Mouse (Mus musculus) embryonic facial prominence, embryonic 11.5 days (tissue): ENCODE measurements at regions not wholly inside any gene's neighbourhood (a gene's known extent, or its start where the extent isn't known, plus 50 kb on each side); places are given as distances from the start of the nearest gene placed in this dataset.
A peak's percentile ranks its signal among the peaks of the same experiment; 100 is the strongest.

Source experiments
- ATAC-seq: fragments of 200-750 bp; cut with Nextera tagmentation; replicated peaks from 2 replicates; pipeline ENCODE4 v1.8.0; 2017; ENCODE audit warnings: low read depth; ENCODE audit not compliant: insufficient number of reproducible peaks, low FRiP score, low TSS enrichment
- DNase-seq: peaks from one replicate; pipeline ENCODE4 v3.0.0-alpha.2; 2015; ENCODE audit warnings: low spot score
- H3K27ac ChIP-seq: fragments of 300-500 bp; sonication (generic); replicated peaks from 2 replicates; pipeline ENCODE4 v1.5.1; 2014; ENCODE audit warnings: mild to moderate bottlenecking, low read depth, low read length, control low read depth
- H3K27me3 ChIP-seq: fragments of 300-500 bp; sonication (generic); 2 replicates; pipeline ENCODE4 v1.6.1; 2014; ENCODE audit warnings: mild to moderate bottlenecking, low read length, moderate library complexity, mixed read lengths; ENCODE audit not compliant: control insufficient read depth, insufficient read depth
- H3K36me3 ChIP-seq: fragments of 300-500 bp; sonication (generic); replicated peaks from 2 replicates; pipeline ENCODE4 v1.6.1; 2014; ENCODE audit warnings: low read depth, mild to moderate bottlenecking, low read length, moderate library complexity, mixed read lengths; ENCODE audit not compliant: control insufficient read depth, insufficient read depth
- H3K4me1 ChIP-seq: fragments of 300-500 bp; sonication (generic); 2 replicates; pipeline ENCODE4 v1.6.1; 2014; ENCODE audit warnings: low read length, mixed read lengths; ENCODE audit not compliant: control insufficient read depth, insufficient read depth
- H3K4me2 ChIP-seq: fragments of 300-500 bp; sonication (generic); 2 replicates; pipeline ENCODE4 v1.6.1; 2014; ENCODE audit warnings: low read depth, mild to moderate bottlenecking, control low read depth, low read length, moderate library complexity
- H3K4me3 ChIP-seq: fragments of 300-500 bp; sonication (generic); 2 replicates; pipeline ENCODE4 v1.5.1; 2014; ENCODE audit warnings: low read depth, low read length, control low read depth
- H3K9ac ChIP-seq: fragments of 300-500 bp; sonication (generic); replicated peaks from 2 replicates; pipeline ENCODE4 v1.6.1; 2014; ENCODE audit warnings: mild to moderate bottlenecking, control low read depth, low read length
- H3K9me3 ChIP-seq: fragments of 300-500 bp; sonication (generic); replicated peaks from 2 replicates; pipeline ENCODE4 v1.6.1; 2016; ENCODE audit warnings: mild to moderate bottlenecking, low read length, inconsistent platforms, mixed read lengths; ENCODE audit not compliant: control insufficient read depth
- WGBS: fragments of 180-500 bp; shearing (Covaris S2); extraction: QIAGEN DNeasy Blood & Tissue Kit; methylation state at CpG from one replicate; pipeline ENCODE4 v1.1.7; 2014; 5-methylcytosine and 5-hydroxymethylcytosine counted together

DNA sequence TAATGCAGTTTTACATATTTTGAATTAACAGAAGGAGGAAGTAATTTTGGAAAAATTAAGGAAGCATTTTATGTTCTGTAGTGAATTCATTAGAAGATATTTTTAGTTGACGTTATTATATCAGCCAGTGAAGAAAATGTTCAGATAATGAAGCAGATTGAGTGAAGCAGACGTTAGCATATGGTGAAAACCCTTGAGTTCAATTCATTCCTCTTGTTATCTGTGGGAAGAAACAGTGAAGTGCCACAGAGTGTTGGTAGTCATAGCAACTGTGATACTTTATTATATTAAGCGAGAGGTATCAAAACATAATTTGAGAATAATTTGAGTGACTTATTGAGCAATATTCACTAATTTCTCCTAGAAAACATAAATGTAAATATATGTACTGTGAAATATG, 796.9 kb downstream of the Slitrk6 start:
- H3K4me3 ChIP-seq, result no peak overlapping the region
- no peaks in the 10 kb centered on the region for H3K27me3 ChIP-seq
- no peak for ATAC-seq
- DNase-seq, result no peak
- H3K4me2 ChIP-seq, result no peak overlapping the region
- no peaks in the 10 kb centered on the region for H3K36me3 ChIP-seq
- H3K9me3 ChIP-seq, result no peaks in the 10 kb centered on the region
- WGBS, result 85% methylated on average over 3 of the region's 3 CpGs
- no peak overlapping the region for H3K27ac ChIP-seq
- no peak overlapping the region for H3K9ac ChIP-seq
- no peaks in the 10 kb centered on the region for H3K4me1 ChIP-seq

DNA sequence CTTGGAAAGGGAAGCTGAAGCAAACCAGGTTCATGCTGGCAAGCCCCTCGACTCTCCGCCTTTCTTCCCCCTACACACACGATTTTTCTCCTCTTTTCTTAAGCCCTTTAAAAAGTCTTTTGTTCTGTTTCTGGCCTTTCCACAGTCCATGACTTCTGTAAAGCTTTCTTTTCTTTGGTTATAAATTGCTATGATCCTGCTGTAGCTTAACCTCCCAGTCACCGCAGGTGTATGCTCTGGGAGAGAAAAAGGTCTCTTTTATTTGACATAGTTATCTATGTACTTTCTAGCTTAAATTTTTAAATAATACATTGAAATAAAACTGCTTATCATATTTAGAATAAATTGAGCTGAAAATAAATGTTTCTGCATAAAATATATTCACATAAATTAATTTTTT, 813.0 kb downstream of the Slitrk6 start:
- H3K27ac ChIP-seq, result no peak overlapping the region
- no peaks in the 10 kb centered on the region for H3K36me3 ChIP-seq

GRCm38 (mm10) chr14:109941162-109941561, 813.8 kb downstream of the Slitrk6 start:
- H3K4me2 ChIP-seq, result no peak overlapping the region
- no peak overlapping the region for H3K9ac ChIP-seq
- 90% methylated on average over 1 of the region's 1 CpGs for WGBS
- no peaks in the 10 kb centered on the region for H3K36me3 ChIP-seq
- H3K27ac ChIP-seq, result no peak overlapping the region
- H3K4me1 ChIP-seq, result no peaks in the 10 kb centered on the region
- no peaks in the 10 kb centered on the region for H3K27me3 ChIP-seq
- DNase-seq (no peak), ATAC-seq (no peak)
- H3K9me3 ChIP-seq, result no peaks in the 10 kb centered on the region
- no peak overlapping the region for H3K4me3 ChIP-seq

More for the DNA sequence above, 813.0 kb downstream of the Slitrk6 start:
- WGBS, result 82% methylated on average over 4 of the region's 4 CpGs
- Histone ChIP-seq H3K9ac (no peak overlapping the region), H3K4me2 (no peak overlapping the region), H3K27me3 (no peaks in the 10 kb centered on the region), H3K9me3 (no peaks in the 10 kb centered on the region), H3K4me3 (no peak overlapping the region), H3K4me1 (no peaks in the 10 kb centered on the region)
- ATAC-seq (no peak), DNase-seq (no peak)

- DNase-seq (no peak), ATAC-seq (no peak)
- H3K36me3 ChIP-seq, result no peaks in the 10 kb centered on the region
- H3K27ac ChIP-seq, result no peak overlapping the region
- H3K4me2 ChIP-seq, result no peak overlapping the region
- 89% methylated on average over 6 of the region's 6 CpGs for WGBS
- no peaks in the 10 kb centered on the region for H3K4me1 ChIP-seq
- H3K4me3 ChIP-seq, result no peak overlapping the region
- no peak overlapping the region for H3K9ac ChIP-seq
- H3K27me3 ChIP-seq, result no peaks in the 10 kb centered on the region
- no peaks in the 10 kb centered on the region for H3K9me3 ChIP-seq
Measured at GRCm38 (mm10) chr14:109937432-109937831, 817.5 kb downstream of the Slitrk6 start.

DNA sequence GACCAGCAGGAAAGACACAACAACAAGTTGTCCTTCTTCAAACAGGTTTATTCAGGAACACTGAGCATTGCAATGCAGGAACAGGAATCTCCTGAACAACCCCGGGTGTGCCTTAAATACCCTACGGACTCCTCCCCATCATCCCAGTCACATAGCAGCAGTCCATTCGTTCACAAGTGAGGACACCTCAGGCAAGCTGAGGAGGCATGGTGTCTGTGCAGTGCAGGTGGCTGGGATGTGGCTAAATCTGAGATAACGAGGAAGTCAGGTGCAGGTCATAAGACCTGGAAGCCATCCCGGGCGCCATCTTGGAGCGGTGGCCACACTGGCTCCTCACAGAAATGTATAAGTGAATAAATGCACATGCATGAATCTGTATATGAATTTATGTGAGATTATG, 826.0 kb downstream of the Slitrk6 start:
- H3K9me3 ChIP-seq, result no peaks in the 10 kb centered on the region
- no peaks in the 10 kb centered on the region for H3K36me3 ChIP-seq
- DNase-seq (no peak), ATAC-seq (no peak)
- H3K4me3 ChIP-seq, result no peak overlapping the region
- H3K27me3 ChIP-seq, result no peaks in the 10 kb centered on the region
- 93% methylated on average over 7 of the region's 7 CpGs for WGBS
- no peak overlapping the region for H3K9ac ChIP-seq
- no peaks in the 10 kb centered on the region for H3K4me1 ChIP-seq
- no peak overlapping the region for H3K4me2 ChIP-seq
- H3K27ac ChIP-seq, result no peak overlapping the region

DNA sequence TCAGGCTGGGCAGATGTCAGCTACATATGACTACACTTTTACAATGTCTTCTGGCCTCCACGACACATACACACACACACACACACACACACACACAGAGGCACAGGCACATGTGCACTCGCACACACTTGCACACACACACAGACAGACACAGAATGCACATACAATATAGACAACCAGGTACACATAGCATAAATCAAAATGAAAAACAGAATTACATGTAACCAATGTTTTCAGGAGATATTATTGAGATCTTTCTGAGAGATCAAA, 863.1 kb downstream of the Slitrk6 start:
- Histone ChIP-seq H3K9me3 (no peaks in the 10 kb centered on the region), H3K4me3 (no peak overlapping the region), H3K4me2 (no peak overlapping the region), H3K4me1 (no peaks in the 10 kb centered on the region), H3K27ac (no peak overlapping the region), H3K9ac (no peak overlapping the region), H3K27me3 (no peaks in the 10 kb centered on the region), H3K36me3 (no peaks in the 10 kb centered on the region)
- DNase-seq (no peak), ATAC-seq (peak; percentile 44; the same call in 1 of the 2 replicates)
- whole genome bisulfite sequencing, result 89% methylated on average over 2 of the region's 2 CpGs

- H3K9me3 ChIP-seq, result no peaks in the 10 kb centered on the region
- DNase-seq (peak; percentile 15), ATAC-seq (peak; percentile 52; the same call in 1 of the 2 replicates)
- H3K4me2 ChIP-seq, result no peak overlapping the region
- H3K4me3 ChIP-seq, result no peak overlapping the region
- H3K27me3 ChIP-seq, result no peaks in the 10 kb centered on the region
- H3K27ac ChIP-seq, result no peak overlapping the region
- H3K36me3 ChIP-seq, result no peaks in the 10 kb centered on the region
- no peaks in the 10 kb centered on the region for H3K4me1 ChIP-seq
- H3K9ac ChIP-seq, result no peak overlapping the region
- WGBS, result 72% methylated on average over 3 of the region's 3 CpGs
Measured at GRCm38 (mm10) chr14:109891151-109891895, 863.6 kb downstream of the Slitrk6 start.

- Histone ChIP-seq H3K27ac (no peak overlapping the region), H3K9me3 (no peaks in the 10 kb centered on the region), H3K4me2 (no peak overlapping the region), H3K27me3 (no peaks in the 10 kb centered on the region), H3K4me1 (no peaks in the 10 kb centered on the region), H3K36me3 (no peaks in the 10 kb centered on the region), H3K9ac (no peak overlapping the region), H3K4me3 (no peak overlapping the region)
- ATAC-seq, result no peak
- 53% methylated on average over 1 of the region's 1 CpGs for WGBS
- no peak for DNase-seq
Measured at GRCm38 (mm10) chr14:109876950-109877663, 877.8 kb downstream of the Slitrk6 start.
